Mouse (Mus musculus) ES-Bruce4 (cell line): Measurements from ENCODE around the gene Irx1.

Experiments used
- CTCF ChIP-seq: IDR thresholded peaks from one replicate; pipeline ENCODE4 v1.8.1; 2011; ENCODE audit warnings: low read depth, low read length
- EP300 ChIP-seq: IDR thresholded peaks from 2 replicates; pipeline ENCODE4 v1.6.1; 2011; ENCODE audit warnings: low read depth, low read length; ENCODE audit not compliant: insufficient read depth
- POLR2A ChIP-seq: IDR thresholded peaks from one replicate; pipeline ENCODE4 v1.8.1; 2011; ENCODE audit warnings: low read length; ENCODE audit not compliant: insufficient read depth

DNA sequence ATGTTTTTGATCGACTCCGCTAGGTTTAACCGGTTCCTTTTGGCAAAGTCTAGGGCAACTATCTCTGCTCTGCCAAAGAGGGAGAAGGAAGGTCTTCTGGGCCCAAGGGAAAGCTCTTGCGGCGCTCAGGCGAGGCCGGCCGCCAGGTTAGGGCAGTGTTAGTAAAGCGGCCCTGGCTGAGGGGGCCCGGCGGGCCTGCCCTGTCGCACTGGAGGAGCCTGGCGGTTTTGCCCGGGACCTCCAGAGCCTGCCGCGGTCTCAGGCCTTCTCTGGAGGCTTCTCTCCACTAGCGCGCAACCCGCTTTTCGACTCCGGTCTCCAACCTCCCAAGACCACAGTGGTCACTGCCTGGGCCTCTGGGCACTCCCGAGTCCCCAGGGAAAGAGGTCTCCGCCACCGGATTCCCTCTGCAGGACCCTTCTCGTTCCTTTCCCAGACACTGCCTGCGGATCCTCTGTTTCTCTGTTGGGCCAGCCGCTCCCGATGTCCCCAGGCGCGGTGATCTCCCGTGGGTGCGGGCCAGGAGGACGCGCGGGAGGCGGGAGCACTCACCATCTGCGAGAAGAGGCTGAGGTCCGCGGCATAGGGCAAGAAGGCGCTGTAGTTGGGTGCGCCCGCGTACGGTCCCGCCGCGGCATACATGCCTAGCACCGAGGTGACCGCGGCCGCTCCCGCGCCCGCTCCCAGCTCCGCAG, 715 bp downstream of the Irx1 start:
- no peak for TF ChIP-seq EP300
- no peak for TF ChIP-seq CTCF
- no peak for TF ChIP-seq POLR2A
